Mouse (Mus musculus) spleen, postnatal 36 days (tissue): Measurements from ENCODE around the gene Ascl1.

Source experiments
- DNase-seq, 2 experiments: peaks; one replicate each; pipeline ENCODE4 v3.0.0; 2022; ENCODE audit warnings: low spot score in 2 of 2, mixed read lengths in 1 of 2

Gene Ascl1

GRCm38 (mm10) chr10:87493576-87493975 lies at the start of gene Ascl1:
TSS of gene Ascl1 (minus strand) at chr10:87493660.
- DNase-seq, result no peak

DNA sequence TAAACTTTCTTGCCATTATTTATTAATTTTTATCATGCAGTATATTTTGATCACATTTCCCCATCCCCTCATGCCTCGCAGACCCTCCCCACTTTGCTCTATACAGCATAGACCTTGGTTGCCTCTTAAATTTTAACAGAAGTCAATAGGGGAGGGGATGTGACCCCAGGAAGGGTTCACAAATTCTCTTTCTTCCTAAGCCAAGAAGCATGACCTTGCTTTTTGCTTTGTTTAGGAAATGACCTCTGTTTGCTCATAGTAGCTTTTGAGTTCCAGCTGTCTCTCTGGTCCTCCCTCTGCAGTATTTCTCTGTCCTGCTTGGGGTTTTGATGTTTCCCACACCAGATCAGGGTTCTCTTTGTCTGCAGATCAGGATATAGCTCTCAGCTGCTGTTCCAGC lies 40.7 kb upstream of the Ascl1 start:
- DNase-seq, result no peak

GRCm38 (mm10) chr10:87521646-87522045 lies 28.2 kb upstream of the Ascl1 start, which contains the start of gene Pah:
TSS of gene Pah (plus strand) at chr10:87521795.
- no peak for DNase-seq

DNA sequence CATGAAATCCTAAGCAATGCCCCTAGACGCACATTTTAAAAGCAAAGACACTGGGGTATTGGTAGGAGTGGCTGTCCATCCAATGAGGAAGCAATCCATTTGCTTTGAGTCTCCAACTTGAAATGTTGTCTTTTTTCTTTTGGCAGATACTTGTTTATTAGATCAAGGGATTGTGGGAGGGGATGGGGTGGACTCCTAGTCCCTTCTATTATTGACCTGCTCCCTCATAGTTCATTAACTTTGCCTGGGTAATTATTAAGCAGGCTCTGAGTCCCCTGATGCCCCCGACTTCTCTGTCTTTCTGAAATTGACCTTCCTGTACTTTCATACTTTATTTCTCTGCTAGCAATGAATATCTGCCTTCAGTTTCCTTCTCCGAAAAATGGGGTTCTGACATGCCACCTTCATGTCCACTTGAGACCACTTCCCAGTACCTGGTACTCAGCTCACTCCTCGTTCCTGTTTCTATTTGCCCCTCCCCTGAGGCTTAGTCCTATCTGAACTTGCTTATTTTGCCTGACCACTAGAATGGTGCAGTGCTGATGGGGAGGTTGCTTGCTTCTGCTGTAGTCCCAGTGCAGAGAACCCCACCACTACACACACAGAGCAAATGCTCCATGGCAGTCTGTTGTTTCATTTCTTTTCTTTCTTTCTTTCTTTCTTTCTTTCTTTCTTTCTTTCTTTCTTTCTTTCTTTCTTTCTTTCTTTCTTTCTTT lies 27.1 kb upstream of the Ascl1 start:
- no peak for DNase-seq

DNA sequence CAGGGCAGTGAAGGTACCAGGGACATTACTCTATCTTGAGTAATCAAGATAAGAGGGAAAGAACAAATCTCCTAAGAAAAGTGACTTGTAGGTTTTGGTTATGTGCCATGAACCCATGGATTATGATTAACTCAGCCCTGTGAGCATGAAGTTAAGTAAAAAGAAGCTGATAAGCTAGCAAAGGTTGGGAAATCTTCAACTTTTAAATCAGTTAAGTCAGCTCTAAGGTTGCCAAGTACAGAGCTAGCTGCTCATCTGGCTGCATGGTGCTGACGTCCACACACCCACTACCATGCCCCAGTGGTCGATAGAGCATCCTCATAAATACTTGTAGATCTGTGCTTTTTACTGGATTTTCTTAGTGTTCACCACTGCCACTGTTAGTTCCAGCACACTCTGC lies 25.1 kb upstream of the Ascl1 start:
- DNase-seq, result no peak

- no peak for DNase-seq
Measured at GRCm38 (mm10) chr10:87513052-87513451, 19.6 kb upstream of the Ascl1 start.

- no peak for DNase-seq
Measured at GRCm38 (mm10) chr10:87508581-87508980, 15.1 kb upstream of the Ascl1 start.

- DNase-seq, result peak; percentile 3 to 5
Measured at GRCm38 (mm10) chr10:87503946-87504345, 10.5 kb upstream of the Ascl1 start.

DNA sequence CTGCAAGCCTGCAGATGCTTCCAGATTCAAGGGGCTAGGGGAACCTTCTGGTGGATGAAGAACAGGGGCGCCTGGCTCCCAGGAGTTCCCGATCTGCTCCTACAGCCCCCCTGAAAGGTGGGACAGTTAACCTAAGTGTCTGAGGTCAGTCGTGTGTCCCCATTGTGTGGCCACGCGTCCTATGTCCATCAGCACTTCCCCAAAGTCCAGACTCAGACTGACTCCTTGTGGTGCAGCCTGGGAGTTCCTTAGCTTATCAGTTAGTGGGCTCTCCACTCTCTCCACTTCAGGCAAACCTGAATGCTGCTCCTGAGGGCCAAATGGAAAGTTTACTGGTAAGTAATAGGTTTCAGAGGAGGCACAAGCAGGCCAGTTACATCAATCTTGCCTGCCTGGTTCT lies 8.8 kb upstream of the Ascl1 start:
- no peak for DNase-seq

GRCm38 (mm10) chr10:87501659-87502042 lies 8.2 kb upstream of the Ascl1 start:
- DNase-seq, result no peak

GRCm38 (mm10) chr10:87500926-87501658 lies 7.6 kb upstream of the Ascl1 start:
- no peak for DNase-seq

DNA sequence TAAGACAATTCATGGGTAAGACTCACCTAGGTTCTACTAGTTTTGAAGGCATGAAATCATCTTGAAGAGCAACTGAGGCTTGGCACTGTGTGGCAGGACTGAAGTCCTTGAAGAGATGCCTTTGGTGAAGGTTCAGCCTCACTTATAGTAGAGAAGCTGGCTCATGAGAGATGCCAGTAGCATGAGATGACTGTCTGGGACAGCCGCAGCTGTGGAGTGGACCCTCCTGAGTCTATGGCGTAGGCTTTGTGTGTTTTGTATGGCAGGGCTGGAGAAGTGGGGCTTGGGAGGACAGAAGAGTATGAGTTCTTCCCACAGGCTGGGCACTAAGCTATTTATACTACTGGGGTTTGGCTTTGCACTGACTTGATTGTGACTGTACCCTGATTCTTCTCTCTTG lies 3.6 kb upstream of the Ascl1 start:
- DNase-seq, result no peak

GRCm38 (mm10) chr10:87494596-87494995 lies 1.1 kb upstream of the Ascl1 start:
- no peak for DNase-seq

DNA sequence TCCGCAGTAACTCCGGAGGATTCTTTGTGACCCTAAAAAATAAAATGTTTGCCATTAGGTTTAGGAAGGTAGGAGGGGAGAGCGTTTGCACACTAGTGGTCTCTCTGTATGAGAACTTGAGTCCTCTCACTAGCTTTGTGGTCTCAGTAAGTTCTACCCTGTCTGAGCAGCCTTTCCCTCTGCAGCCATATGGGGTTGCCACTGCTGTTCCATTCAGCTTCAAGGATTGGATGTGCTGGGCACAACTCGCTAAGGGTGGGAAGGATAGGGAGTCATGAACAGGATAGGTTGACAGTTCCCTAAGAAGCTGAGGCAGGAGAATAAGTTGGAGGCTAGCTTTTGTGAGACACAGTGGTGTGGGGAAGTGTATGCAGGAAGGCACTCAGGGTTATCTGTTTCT lies 716 bp upstream of the Ascl1 start:
- no peak for DNase-seq

DNA sequence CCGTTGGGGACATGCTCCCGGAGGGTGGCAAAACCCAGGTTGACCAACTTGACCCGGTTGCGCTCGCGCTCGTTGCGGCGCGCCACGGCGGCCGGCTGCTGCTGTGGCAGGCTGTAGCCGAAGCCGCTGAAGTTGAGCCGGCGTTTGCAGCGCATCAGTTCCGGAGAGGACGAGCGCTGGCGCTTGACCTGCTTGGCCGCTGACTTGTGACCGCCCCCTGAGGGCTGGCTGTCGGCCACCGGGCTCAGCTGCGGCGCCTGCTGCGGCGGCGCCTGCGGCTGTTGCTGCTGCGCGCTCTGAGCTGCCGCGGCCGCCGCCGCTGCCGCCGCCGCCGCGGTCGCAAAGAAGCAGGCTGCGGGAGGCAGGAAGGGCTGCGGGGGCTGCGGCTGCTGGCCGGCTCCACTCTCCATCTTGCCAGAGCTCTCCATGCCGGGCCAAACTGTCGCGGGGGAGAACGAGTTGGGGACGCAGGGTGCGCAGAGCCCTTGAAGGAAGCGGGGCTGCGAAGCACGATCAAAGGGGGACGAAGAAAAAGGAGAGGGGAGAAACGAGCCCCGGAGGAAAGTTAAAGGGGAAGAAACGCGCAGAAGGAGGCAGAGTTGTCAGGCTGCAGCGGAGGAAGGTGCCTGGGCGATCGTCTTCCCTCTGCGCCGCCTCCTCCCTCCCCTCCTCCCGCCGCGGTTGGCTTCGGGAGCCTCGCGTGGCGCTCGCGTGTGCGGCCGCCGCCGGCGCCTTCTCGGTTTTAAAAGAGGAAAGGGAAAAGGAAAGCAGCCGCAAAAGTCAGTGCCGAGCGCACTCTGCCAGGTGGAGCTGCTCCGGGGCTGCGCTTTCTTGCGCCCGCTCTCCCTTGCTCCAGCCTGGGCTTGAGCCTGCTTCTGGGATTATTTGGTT lies 554 bp downstream of the Ascl1 start:
- no peak for DNase-seq

- no peak for DNase-seq
Measured at GRCm38 (mm10) chr10:87492332-87492660, 1.2 kb downstream of the Ascl1 start.

DNA sequence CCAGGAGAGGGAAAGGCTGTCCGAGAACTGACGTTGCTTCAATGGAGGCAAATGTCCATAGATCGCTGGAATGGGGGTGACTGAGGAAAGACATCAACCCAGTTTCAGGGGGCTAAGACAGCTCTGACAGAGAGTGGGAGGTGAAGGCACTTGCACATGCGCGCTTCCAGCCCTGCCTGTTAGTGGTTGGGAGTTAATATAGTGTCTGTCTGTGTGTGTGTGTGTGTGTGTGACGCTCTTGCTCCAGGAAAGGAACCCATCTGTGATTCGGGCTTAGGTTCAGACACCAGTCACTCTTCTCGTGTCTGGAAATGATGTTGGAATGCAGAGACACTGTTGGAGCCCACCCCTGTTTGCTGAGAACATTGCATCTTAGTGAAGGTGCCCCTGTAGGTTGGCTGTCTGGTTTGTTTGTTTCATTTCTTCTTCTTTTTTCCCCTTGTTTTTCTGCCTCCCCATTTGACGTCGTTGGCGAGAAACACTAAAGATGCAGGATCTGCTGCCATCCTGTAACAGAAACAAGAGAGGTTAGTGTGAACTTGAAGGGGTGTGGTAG lies 1.9 kb downstream of the Ascl1 start:
- DNase-seq, result no peak

- no peak for DNase-seq
Measured at GRCm38 (mm10) chr10:87490328-87490727, 3.1 kb downstream of the Ascl1 start.

DNA sequence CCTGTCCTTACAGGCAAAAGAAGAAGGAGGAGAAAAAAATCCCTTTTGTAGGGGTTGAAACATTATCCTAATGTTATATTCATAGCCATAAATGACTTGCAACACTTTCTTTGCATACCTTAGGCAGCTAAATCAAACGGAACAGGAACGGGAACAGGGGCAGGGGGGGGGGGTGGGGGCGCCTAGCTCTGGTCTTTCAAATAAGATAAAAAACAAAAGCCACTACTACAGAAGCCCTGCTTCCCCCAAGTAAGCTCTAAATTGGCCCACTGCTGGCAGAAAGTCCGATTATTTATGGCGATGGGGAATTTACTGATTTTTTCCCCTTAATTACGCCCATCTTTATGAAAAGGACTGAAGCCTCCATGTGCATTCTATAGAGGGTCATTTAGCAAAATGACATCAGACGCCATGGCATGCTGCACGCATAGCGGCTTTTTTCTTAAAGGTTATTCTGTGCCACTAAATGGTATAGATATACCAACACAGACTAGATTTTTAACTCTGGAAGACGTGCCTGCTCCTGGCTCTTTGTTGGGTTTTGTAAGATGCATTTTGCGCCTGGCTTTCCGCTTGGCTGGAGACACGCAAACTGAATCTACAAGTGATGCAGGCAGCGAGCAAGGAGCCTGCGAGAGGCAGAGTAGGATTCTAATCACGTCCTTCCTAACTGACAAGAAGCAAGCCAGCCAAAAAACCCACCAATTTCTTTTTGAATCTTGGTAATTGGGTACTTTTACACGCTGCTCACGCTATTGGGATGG lies 4.0 kb downstream of the Ascl1 start:
- no peak for DNase-seq

DNA sequence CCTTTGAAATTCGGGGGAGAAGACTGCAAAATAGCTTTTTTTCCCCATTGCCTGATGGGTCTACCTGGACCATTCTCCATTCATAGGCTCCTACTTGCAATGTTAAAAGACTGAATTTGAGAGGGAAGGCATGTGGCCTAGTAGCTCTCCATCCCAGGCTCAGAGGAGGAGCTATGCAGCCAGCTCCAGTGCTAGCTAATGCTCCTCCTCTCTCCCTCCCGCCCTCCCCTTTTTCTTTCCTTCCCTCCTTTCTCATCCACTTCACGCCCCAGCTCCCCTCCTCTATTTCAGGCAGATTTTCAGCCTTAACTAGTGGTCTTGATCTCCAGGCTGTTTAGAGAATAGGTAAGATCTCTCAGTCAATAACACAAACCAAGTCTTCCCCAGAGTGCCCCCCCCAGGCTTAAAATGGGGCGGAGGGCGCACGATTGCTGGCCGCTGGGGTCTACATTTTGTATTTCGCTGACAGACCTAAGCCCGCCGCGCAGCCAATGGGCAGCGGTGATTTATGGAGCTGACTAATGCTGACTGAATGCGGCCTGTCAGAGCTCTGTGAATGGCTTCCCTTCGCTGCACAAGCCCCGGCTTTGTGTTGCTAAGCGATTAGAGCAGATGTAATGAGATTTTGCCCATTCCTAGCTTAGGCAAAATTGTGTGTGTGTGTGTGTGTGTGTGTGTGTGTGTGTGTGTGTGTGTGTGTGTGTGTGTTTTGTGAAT lies 4.9 kb downstream of the Ascl1 start:
- no peak for DNase-seq
